Mouse (Mus musculus) v-Abl transformed pro-B cells (cell line): ENCODE data around the gene Tcf25.

Source experiments
- in situ Hi-C, 2 experiments: fragments of 400-800 bp; cut with MboI; formaldehyde crosslinking; loops; one replicate each; pipeline ENCODE4 v1.15.1; 2025; ENCODE audit not compliant: unreplicated experiment in 2 of 2

The Tcf25 gene

GRCm38 (mm10) chr8:123348237-123348843, 25.2 kb upstream of the Tcf25 start:
- in situ Hi-C loops: no loop called here

- in situ Hi-C loops: no loop called here
These were observed 24.5 kb upstream of the Tcf25 start for GRCm38 (mm10) chr8:123349073-123349472.

GRCm38 (mm10) chr8:123352118-123352517, 21.4 kb upstream of the Tcf25 start:
- in situ Hi-C loops: no loop called here

- in situ Hi-C loops: no loop called here
These were observed 20.8 kb upstream of the Tcf25 start for GRCm38 (mm10) chr8:123352786-123353185.

GRCm38 (mm10) chr8:123353216-123353615, 20.3 kb upstream of the Tcf25 start:
- in situ Hi-C loops: no loop called here

GRCm38 (mm10) chr8:123361082-123361739, 12.3 kb upstream of the Tcf25 start:
- in situ Hi-C loops: loop anchor here (5.0 to 10.0 kb wide), 2 partner anchors 39 to 64 kb away; partner anchors contain the start of gene Def8 (in 1 of the 2)

GRCm38 (mm10) chr8:123374239-123374578, 656 bp downstream of the Tcf25 start:
- in situ Hi-C loops: no loop called here

- in situ Hi-C loops: no loop called here
These were observed 2.1 kb downstream of the Tcf25 start for GRCm38 (mm10) chr8:123375701-123376100.

GRCm38 (mm10) chr8:123376106-123376505, 2.6 kb downstream of the Tcf25 start:
- in situ Hi-C loops: no loop called here

GRCm38 (mm10) chr8:123381711-123382110, 8.2 kb downstream of the Tcf25 start:
- in situ Hi-C loops: loop anchor here (5.0 kb wide), 1 partner anchor 36 kb away; no protein-coding TSS in a partner anchor

GRCm38 (mm10) chr8:123382516-123382915, 9.0 kb downstream of the Tcf25 start:
- in situ Hi-C loops: loop anchor here (5.0 kb wide), 1 partner anchor 35 kb away; no protein-coding TSS in a partner anchor

- in situ Hi-C loops: loop anchor here (5.0 kb wide), 1 partner anchor 32 kb away; no protein-coding TSS in a partner anchor
These were observed 11.5 kb downstream of the Tcf25 start for GRCm38 (mm10) chr8:123384883-123385540.

GRCm38 (mm10) chr8:123387041-123387440, 13.5 kb downstream of the Tcf25 start:
- in situ Hi-C loops: no loop called here

- in situ Hi-C loops: no loop called here
These were observed 14.2 kb downstream of the Tcf25 start for GRCm38 (mm10) chr8:123387801-123388200.

- in situ Hi-C loops: no loop called here
These were observed 15.5 kb downstream of the Tcf25 start for GRCm38 (mm10) chr8:123389026-123389425.

GRCm38 (mm10) chr8:123398308-123398707, 24.8 kb downstream of the Tcf25 start:
- in situ Hi-C loops: loop anchor here in 1 of 2 experiments (10.0 kb wide), 1 partner anchor 876 kb away; no protein-coding TSS in a partner anchor

- in situ Hi-C loops: no loop called here
These were observed 28.4 kb downstream of the Tcf25 start for GRCm38 (mm10) chr8:123401936-123402335.

GRCm38 (mm10) chr8:123402730-123403326, 29.3 kb downstream of the Tcf25 start:
- in situ Hi-C loops: no loop called here

GRCm38 (mm10) chr8:123404521-123404920, 31.0 kb downstream of the Tcf25 start:
- in situ Hi-C loops: no loop called here

- in situ Hi-C loops: no loop called here
These were observed 33.2 kb downstream of the Tcf25 start, which contains the start of gene Mc1r for GRCm38 (mm10) chr8:123406786-123407185. Gene Mc1r, plus strand, starts transcription at chr8:123407107.

- in situ Hi-C loops: no loop called here
These were observed 34.1 kb downstream of the Tcf25 start for GRCm38 (mm10) chr8:123407612-123408011.
